ENCODE assay signal across 24 mouse cellular contexts in genomic region chr8:93688845-93689244, GRCm38 (mm10).
A peak's percentile ranks its signal among the peaks of the same experiment; 100 is the strongest.
DNase-seq lines count a peak whose midpoint lies in the region; ATAC-seq and TF ChIP-seq lines count a peak whose summit lies in the region.
"Had no signal": no experiment of that assay in that cellular context is flagged by ENCODE, and none has a peak within 500 bp of the region (broad histone marks: within the 10 kb centered on the region; RNA-seq: fewer than 3 reads in every experiment).

No protein-coding gene starts in this region.

- no peak overlapping the region for H3K4me3 ChIP-seq in hindbrain, embryonic 15.5 days
- no peak overlapping the region for H3K4me3 ChIP-seq in hindbrain, embryonic 11.5 days (ENCODE audit: low read depth, low read length)
- H3K4me3 ChIP-seq in stomach, postnatal 0 days (ENCODE audit: low read depth, low read length) = no peak overlapping the region
- H3K4me3 ChIP-seq: left cerebral cortex, adult 2 months; myocyte had no signal

- peak overlapping the region; percentile 73 for H3K27ac ChIP-seq in hindbrain, embryonic 15.5 days (replicated peaks)
- no peak overlapping the region for H3K27ac ChIP-seq in hindbrain, embryonic 11.5 days (ENCODE audit: low read depth, low read length)
- H3K27ac ChIP-seq in stomach, postnatal 0 days (replicated peaks) = no peak overlapping the region

- ATAC-seq in hindbrain, embryonic 15.5 days (ENCODE audit: low FRiP score, low read depth) = no peak
- ATAC-seq in hindbrain, embryonic 11.5 days (ENCODE audit: low FRiP score) = no peak
- peak; percentile 65; the same call in 1 of the 2 replicates for ATAC-seq in stomach, postnatal 0 days (ENCODE audit: low FRiP score, low TSS enrichment)
- ATAC-seq: activated CD4-positive, CD25-positive, alpha-beta regulatory T cell, adult 4 months; CD4-positive, CD25-positive, alpha-beta regulatory T cell, adult 4 months; inflammation-experienced regulatory T-cells, adult 6 months had no signal

- peak; percentile 7 for DNase-seq in embryo, embryonic 10 days (ENCODE audit: low spot score)
- DNase-seq in embryo, embryonic 11 days = no peak
- DNase-seq in hindbrain, embryonic 11.5 days (ENCODE audit: low spot score) = no peak
- peak; percentile 20 for DNase-seq in retina, postnatal 1 day
- DNase-seq in retina, embryonic 14.5 days (ENCODE audit: low spot score) = no peak
- DNase-seq in stomach, postnatal 0 days (ENCODE audit: low spot score) = peak; percentile 22
- DNase-seq in adrenal gland, adult 8-10 months = no peak
- DNase-seq: adrenal gland, postnatal 25 days; cerebellum, adult 11 months; cerebellum, postnatal 10 days; gastrocnemius, postnatal 25 days; kidney, adult 8-10 months; kidney, postnatal 14 days; left cerebral cortex, postnatal 4 days; liver; right cerebral cortex, adult 18-20 months; thymus, postnatal 36 days had no signal

- no peak overlapping the region for H3K9ac ChIP-seq in hindbrain, embryonic 15.5 days
- H3K9ac ChIP-seq in hindbrain, embryonic 11.5 days (ENCODE audit: low read depth, low read length) = no peak overlapping the region
- H3K9ac ChIP-seq in stomach, postnatal 0 days (ENCODE audit: low read length) = no peak overlapping the region

- no peak for TF ChIP-seq CTCF in stomach, postnatal 0 days (IDR thresholded peaks at IDR 0.05; ENCODE audit: low read depth)

- no peak overlapping the region for H3K4me2 ChIP-seq in hindbrain, embryonic 15.5 days
- H3K4me2 ChIP-seq in hindbrain, embryonic 11.5 days (replicated peaks; ENCODE audit: low read depth, low read length) = no peak overlapping the region
- H3K4me2 ChIP-seq in stomach, postnatal 0 days (replicated peaks; ENCODE audit: low read depth) = no peak overlapping the region

- no peak for TF ChIP-seq EP300 in stomach, postnatal 0 days (optimal IDR thresholded peaks at IDR 0.05)

- no peaks in the 10 kb centered on the region for H3K9me3 ChIP-seq in hindbrain, embryonic 15.5 days
- no peaks in the 10 kb centered on the region for H3K9me3 ChIP-seq in hindbrain, embryonic 11.5 days (ENCODE audit: control insufficient read depth, low read length)
- no peaks in the 10 kb centered on the region for H3K9me3 ChIP-seq in stomach, postnatal 0 days (ENCODE audit: control insufficient read depth, low read length)

- H3K36me3 ChIP-seq in hindbrain, embryonic 15.5 days = no peaks in the 10 kb centered on the region
- no peaks in the 10 kb centered on the region for H3K36me3 ChIP-seq in hindbrain, embryonic 11.5 days (ENCODE audit: control insufficient read depth, insufficient read depth, low read length)
- no peaks in the 10 kb centered on the region for H3K36me3 ChIP-seq in stomach, postnatal 0 days (ENCODE audit: control insufficient read depth, insufficient read depth, low read length)
- H3K36me3 ChIP-seq: G1E had no signal

- WGBS in hindbrain, embryonic 15.5 days = 36% methylated on average over 7 of the region's 7 CpGs
- WGBS in hindbrain, embryonic 11.5 days = 43% methylated on average over 7 of the region's 7 CpGs
- 41% methylated on average over 7 of the region's 7 CpGs for WGBS in stomach, postnatal 0 days

- H3K27me3 ChIP-seq in hindbrain, embryonic 15.5 days = no peaks in the 10 kb centered on the region
- no peaks in the 10 kb centered on the region for H3K27me3 ChIP-seq in hindbrain, embryonic 11.5 days (ENCODE audit: control insufficient read depth, insufficient read depth, low read length)
- no peaks in the 10 kb centered on the region for H3K27me3 ChIP-seq in stomach, postnatal 0 days (ENCODE audit: control insufficient read depth, insufficient read depth, low read length)

- H3K4me1 ChIP-seq in hindbrain, embryonic 15.5 days (replicated peaks) = peaks cover 13% of the 10 kb centered on the region
- no peaks in the 10 kb centered on the region for H3K4me1 ChIP-seq in hindbrain, embryonic 11.5 days (replicated peaks; ENCODE audit: control insufficient read depth, insufficient read depth, low read length)
- H3K4me1 ChIP-seq in stomach, postnatal 0 days (replicated peaks; ENCODE audit: control insufficient read depth, insufficient read depth) = no peaks in the 10 kb centered on the region

Comparison
In these comparisons a context has a peak if more than half of its experiments do, and no peak if none do; other contexts are left out.
1. DNase-seq: peak in embryo, embryonic 10 days (single experiment), retina, postnatal 1 day (single experiment) and stomach, postnatal 0 days (single experiment); none in embryo, embryonic 11 days (single experiment), hindbrain, embryonic 11.5 days (single experiment), retina, embryonic 14.5 days (single experiment) and adrenal gland, adult 8-10 months (single experiment).